21 mouse cellular contexts compared by ENCODE assay signal in the genomic region with DNA sequence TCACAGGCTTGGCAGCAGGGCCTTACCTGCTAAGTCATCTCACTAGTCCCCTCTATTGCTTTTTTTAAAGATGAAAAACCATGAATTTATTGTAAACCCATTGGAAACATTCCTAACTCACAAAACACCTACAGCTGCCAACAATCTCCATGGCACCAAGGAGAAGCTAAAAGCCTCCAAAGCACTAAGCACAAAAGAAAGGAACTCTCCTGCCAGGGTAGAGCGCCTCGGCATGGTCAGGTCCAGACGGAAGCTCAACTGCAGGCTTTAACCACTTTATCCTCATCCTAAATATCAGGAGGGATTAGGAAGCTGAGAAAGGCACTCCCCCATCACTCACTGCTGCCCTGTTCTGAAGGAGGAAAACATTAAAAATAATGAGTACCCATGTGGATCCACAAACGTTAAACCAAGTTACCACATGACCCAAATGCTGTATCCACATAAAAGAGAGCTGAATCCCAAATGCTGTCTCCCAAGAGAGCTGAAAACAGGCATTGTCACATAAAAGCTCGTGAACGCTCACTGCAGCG. TPM values are rescaled to one million over a fixed set of nuclear protein-coding genes. Genes with fewer than 3 reads are reported as not detected.
A peak's percentile ranks its signal among the peaks of the same experiment; 100 is the strongest.
DNase-seq lines count a peak whose midpoint lies in the region; ATAC-seq and TF ChIP-seq lines count a peak whose summit lies in the region.
"Had no signal": no experiment of that assay in that cellular context is flagged by ENCODE, and none has a peak within 500 bp of the region (broad histone marks: within the 10 kb centered on the region; RNA-seq: fewer than 3 reads in every experiment).

No protein-coding gene starts in this region.

- peak; percentile 36 for DNase-seq in heart, adult 11 months
- no peak for DNase-seq in heart, postnatal 36 days
- no peak for DNase-seq in neural tube, embryonic 10.5 days (ENCODE audit: extremely low spot score, low spot score)
- no peak for DNase-seq in limb, embryonic 14.5 days (ENCODE audit: low spot score)
- no peak for DNase-seq in layer of hippocampus, postnatal 36 days
- no peak for DNase-seq in ovary, postnatal 36 days (ENCODE audit: low spot score)
- DNase-seq: adrenal gland, postnatal 36 days; cerebellum, adult 2 months; gastrocnemius, postnatal 10 days; heart, adult 18-20 months; kidney, adult 2 months; kidney, postnatal 10 days; right cerebral cortex, postnatal 4 days; thymus, postnatal 36 days had no signal

- intact Hi-C loops in heart, postnatal 36 days (cut with DNase I) = no loop called here

- H3K4me3 ChIP-seq in neural tube, embryonic 12.5 days = no peak overlapping the region
- no peak overlapping the region for H3K4me3 ChIP-seq in limb, embryonic 14.5 days (replicated peaks; ENCODE audit: low read length)
- H3K4me3 ChIP-seq in neural tube, embryonic 15.5 days (replicated peaks) = no peak overlapping the region
- H3K4me3 ChIP-seq: embryonic facial prominence, embryonic 10.5 days; forebrain, embryonic 12.5 days; heart, embryonic 13.5 days; liver, embryonic 15.5 days had no signal

- no peak overlapping the region for H3K27ac ChIP-seq in neural tube, embryonic 12.5 days
- H3K27ac ChIP-seq in limb, embryonic 14.5 days (replicated peaks; ENCODE audit: low read depth, low read length) = no peak overlapping the region
- peak overlapping the region; percentile 38 for H3K27ac ChIP-seq in neural tube, embryonic 15.5 days (replicated peaks)
- H3K27ac ChIP-seq: embryonic facial prominence, embryonic 10.5 days; forebrain, embryonic 12.5 days; heart, embryonic 13.5 days; liver, embryonic 15.5 days had no signal

- H3K9me3 ChIP-seq in neural tube, embryonic 12.5 days = no peaks in the 10 kb centered on the region
- no peaks in the 10 kb centered on the region for H3K9me3 ChIP-seq in limb, embryonic 14.5 days (ENCODE audit: control insufficient read depth, low read length)
- H3K9me3 ChIP-seq in neural tube, embryonic 15.5 days (replicated peaks) = no peaks in the 10 kb centered on the region
- H3K9me3 ChIP-seq: embryonic facial prominence, embryonic 10.5 days; forebrain, embryonic 12.5 days; heart, embryonic 13.5 days; liver, embryonic 15.5 days had no signal

- H3K4me2 ChIP-seq in neural tube, embryonic 12.5 days (replicated peaks) = no peak overlapping the region
- H3K4me2 ChIP-seq in limb, embryonic 14.5 days (replicated peaks; ENCODE audit: low read depth, low read length, severe bottlenecking) = peak overlapping the region; percentile 27; the same call in 1 of the 2 replicates
- peak overlapping the region; percentile 28 for H3K4me2 ChIP-seq in neural tube, embryonic 15.5 days
- H3K4me2 ChIP-seq: forebrain, embryonic 12.5 days; heart, embryonic 13.5 days; liver, embryonic 15.5 days had no signal

- H3K36me3 ChIP-seq in neural tube, embryonic 12.5 days = no peaks in the 10 kb centered on the region
- H3K36me3 ChIP-seq in limb, embryonic 14.5 days (ENCODE audit: control insufficient read depth, insufficient read depth, low read length) = no peaks in the 10 kb centered on the region
- H3K36me3 ChIP-seq in neural tube, embryonic 15.5 days = no peaks in the 10 kb centered on the region
- H3K36me3 ChIP-seq: embryonic facial prominence, embryonic 10.5 days; forebrain, embryonic 12.5 days; heart, embryonic 13.5 days; liver, embryonic 15.5 days had no signal

- WGBS in neural tube, embryonic 12.5 days = 66% methylated on average over 7 of the region's 7 CpGs
- 31% methylated on average over 7 of the region's 7 CpGs for WGBS in limb, embryonic 14.5 days
- 40% methylated on average over 7 of the region's 7 CpGs for WGBS in neural tube, embryonic 15.5 days

- ATAC-seq in neural tube, embryonic 12.5 days (ENCODE audit: low FRiP score, low read depth) = no peak
- ATAC-seq in limb, embryonic 14.5 days (ENCODE audit: low FRiP score, low read depth) = no peak
- no peak for ATAC-seq in neural tube, embryonic 15.5 days (ENCODE audit: low FRiP score)
- ATAC-seq: inflammation-experienced regulatory T-cells, adult 6 months had no signal

- TF ChIP-seq POLR2A in limb, embryonic 14.5 days (IDR thresholded peaks at IDR 0.05; ENCODE audit: borderline replicate concordance, extremely low read depth, insufficient read depth, insufficient read length) = no peak

- no peaks in the 10 kb centered on the region for H3K27me3 ChIP-seq in neural tube, embryonic 12.5 days (replicated peaks)
- no peaks in the 10 kb centered on the region for H3K27me3 ChIP-seq in limb, embryonic 14.5 days (ENCODE audit: control insufficient read depth, insufficient read depth, low read length)
- H3K27me3 ChIP-seq in neural tube, embryonic 15.5 days (replicated peaks) = no peaks in the 10 kb centered on the region
- H3K27me3 ChIP-seq: forebrain, embryonic 12.5 days; heart, embryonic 13.5 days; liver, embryonic 15.5 days had no signal

- 0 out of 2 replicates have a peak overlapping the region, but pooled peaks have one; percentile 26 for H3K9ac ChIP-seq in neural tube, embryonic 12.5 days
- H3K9ac ChIP-seq in limb, embryonic 14.5 days (ENCODE audit: low read depth, low read length, severe bottlenecking) = no peak overlapping the region
- H3K9ac ChIP-seq in neural tube, embryonic 15.5 days (replicated peaks) = no peak overlapping the region
- H3K9ac ChIP-seq: forebrain, embryonic 12.5 days; heart, embryonic 13.5 days; liver, embryonic 15.5 days had no signal

- H3K4me1 ChIP-seq in neural tube, embryonic 12.5 days = peaks cover 6% of the 10 kb centered on the region; the same call in 1 of the 2 replicates
- H3K4me1 ChIP-seq in limb, embryonic 14.5 days (ENCODE audit: control insufficient read depth, insufficient read depth, low read length) = peaks cover 12% of the 10 kb centered on the region
- H3K4me1 ChIP-seq in neural tube, embryonic 15.5 days = peaks cover 11% of the 10 kb centered on the region
- H3K4me1 ChIP-seq: embryonic facial prominence, embryonic 10.5 days; heart, embryonic 13.5 days; liver, embryonic 15.5 days had no signal

RNA-seq across cellular contexts. Expression of a gene that starts 51.9 kb away (rescaled TPM):
- 1 to 10 TPM; 1.3 to 1.5 TPM for total RNA-seq in heart, postnatal 36 days (2021)
- polyA plus RNA-seq in neural tube, embryonic 12.5 days (2016; fragmentation: Nextera tagmentation; extraction: Ambion mirVana) = 1.5 and 2.6 TPM in 2 replicates
- polyA plus RNA-seq in limb, embryonic 14.5 days (2012; rRNA removed) = 2.0 and 2.3 TPM in 2 replicates
- polyA plus RNA-seq in limb, embryonic 14.5 days (2014; fragmentation: Nextera tagmentation; extraction: Ambion mirVana) = 1.7 and 1.9 TPM in 2 replicates
- polyA plus RNA-seq in neural tube, embryonic 15.5 days (2015; fragmentation: Nextera tagmentation; extraction: Ambion mirVana) = 8.5 and 11.0 TPM in 2 replicates
- 10 to 100 TPM; 20.2 to 24.3 TPM for total RNA-seq in layer of hippocampus, postnatal 36 days (2021)
